Mouse (Mus musculus) B cell, adult 2 months (primary cell): ENCODE results near the gene Olfr642.

Source experiments
- DNase-seq, 2 experiments: peaks; one replicate each; pipeline ENCODE4 v3.0.0; 2022

Olfr642 gene

DNA sequence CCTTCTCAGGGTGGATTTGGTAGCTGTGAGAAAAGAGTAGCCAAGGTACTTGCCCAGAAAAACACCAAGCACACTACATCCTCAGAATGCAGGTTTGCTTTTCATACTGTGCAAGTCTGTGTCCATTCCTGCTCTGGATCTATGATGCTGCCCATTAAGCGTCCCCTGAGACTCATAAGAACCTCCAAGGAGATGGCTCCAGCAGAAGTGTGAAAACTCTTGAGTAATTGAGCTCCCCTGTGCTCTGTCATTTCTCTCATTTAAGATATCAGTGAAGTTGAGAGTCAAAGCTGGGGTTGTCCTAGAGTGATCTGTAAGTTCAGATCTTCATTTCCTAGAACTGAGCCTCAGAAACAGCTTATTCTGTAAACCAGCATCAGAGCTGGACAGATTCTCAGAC lies at the start of gene Olfr642:
Olfr642 (minus strand) TSS at position 101 of the 400 bp plus-strand sequence.
- DNase-seq: no peak

DNA sequence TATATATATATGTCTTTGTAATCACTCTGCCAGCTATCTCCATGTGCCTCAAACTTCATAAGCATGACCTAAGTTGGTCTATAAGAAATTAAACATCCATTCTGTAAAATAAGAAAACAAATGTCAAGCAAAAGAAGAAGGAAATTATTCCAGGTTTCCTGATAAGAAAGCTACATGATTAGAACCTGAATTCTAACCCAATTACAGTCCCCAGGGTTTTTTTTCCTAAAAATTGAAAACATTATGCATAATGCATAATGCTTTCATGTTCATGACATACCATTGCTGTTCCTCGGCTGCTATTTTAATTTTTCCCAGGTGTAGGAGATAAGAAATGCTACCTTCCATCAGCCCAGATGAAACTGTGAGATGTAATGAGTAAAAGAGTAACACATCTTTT lies 32.9 kb upstream of the Olfr642 start, which contains the start of gene Olfr645:
Olfr645 (minus strand) TSS at position 101 of the 400 bp plus-strand sequence.
- no peak for DNase-seq

DNA sequence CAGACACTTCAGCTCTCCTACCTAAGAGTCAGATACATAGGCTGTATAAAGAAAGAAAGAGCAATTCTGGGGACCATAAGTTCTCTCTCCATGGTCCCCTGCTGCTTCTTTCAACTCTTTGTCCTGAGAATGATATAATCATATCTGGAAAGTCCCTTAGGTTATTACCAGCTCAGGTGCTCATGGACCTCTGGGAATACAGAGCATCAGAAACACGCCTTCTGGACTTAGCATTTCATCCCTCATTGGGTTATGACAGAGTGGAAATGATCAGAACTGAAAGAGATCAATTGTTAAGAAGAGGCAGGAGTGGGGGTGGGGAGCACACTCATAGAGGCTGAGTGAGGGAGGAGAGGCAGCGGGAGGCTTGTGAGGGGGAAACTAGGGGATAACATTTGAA lies 19.3 kb upstream of the Olfr642 start, which contains the start of gene Olfr644:
Olfr644 (minus strand) TSS at position 101 of the 400 bp plus-strand sequence.
- DNase-seq: no peak

DNA sequence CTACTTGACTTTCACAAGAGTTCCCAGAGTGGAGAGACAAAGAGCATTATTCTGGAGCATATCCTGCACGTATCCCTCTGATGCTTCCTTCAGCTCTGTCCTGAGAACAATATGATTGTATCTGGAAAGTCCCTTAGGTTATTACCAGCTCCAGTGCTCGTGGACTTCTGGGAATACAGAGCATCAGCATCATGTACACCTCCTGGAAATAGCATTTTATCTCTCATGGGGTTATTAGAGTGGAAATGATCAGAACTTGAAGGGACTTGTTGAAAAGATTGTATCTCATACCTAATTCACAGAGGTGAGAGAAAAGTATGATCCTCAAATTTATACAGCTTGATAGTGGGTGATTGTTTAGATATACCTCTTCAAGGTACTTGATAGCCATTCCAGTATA lies 8.9 kb upstream of the Olfr642 start, which contains the start of gene 4930516K23Rik:
4930516K23Rik (minus strand) TSS at position 101 of the 400 bp plus-strand sequence.
- no peak for DNase-seq

DNA sequence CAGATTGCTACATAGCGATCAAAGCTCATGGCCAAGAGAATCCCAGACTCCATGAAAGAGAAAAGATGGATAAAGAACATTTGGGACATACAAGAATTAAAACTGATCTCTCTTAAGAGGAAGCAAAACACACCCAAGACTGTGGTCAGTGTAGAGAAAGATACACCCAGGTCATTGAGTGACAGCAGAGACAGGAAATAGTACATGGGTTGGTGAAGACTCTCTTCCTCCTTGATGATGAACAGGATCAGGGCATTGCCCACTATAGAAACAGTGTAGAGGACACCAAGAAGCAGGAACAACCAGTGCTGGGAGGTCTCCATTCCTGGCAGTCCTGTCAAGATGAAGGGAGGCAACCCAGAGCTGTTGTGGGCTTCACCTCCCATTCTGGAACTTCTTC lies 6.7 kb upstream of the Olfr642 start:
- DNase-seq: no peak

DNA sequence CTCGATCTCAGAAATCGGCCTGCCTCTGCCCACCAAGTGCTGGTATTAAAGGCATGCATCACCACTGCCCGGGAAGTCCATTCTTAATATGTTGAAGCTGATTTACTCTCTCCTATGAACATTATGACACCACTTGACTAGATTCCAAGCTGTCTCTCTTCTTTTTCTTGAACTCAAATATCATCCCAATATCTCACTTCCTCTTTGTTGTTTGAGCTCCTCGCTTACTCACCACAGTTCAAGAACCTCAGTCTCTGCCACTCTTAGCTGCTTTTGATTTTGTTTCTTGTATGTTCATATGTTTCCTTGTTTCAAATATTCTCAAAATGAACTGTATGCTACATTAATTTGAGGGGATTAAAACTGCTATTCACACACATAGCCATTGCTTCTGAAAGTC lies 1.7 kb downstream of the Olfr642 start:
- no peak for DNase-seq

GRCm38 (mm10) chr7:104035145-104035544 lies 17.3 kb downstream of the Olfr642 start, which contains the start of gene Olfr641:
Gene Olfr641, plus strand, starts transcription at chr7:104035445.
- DNase-seq: no peak

DNA sequence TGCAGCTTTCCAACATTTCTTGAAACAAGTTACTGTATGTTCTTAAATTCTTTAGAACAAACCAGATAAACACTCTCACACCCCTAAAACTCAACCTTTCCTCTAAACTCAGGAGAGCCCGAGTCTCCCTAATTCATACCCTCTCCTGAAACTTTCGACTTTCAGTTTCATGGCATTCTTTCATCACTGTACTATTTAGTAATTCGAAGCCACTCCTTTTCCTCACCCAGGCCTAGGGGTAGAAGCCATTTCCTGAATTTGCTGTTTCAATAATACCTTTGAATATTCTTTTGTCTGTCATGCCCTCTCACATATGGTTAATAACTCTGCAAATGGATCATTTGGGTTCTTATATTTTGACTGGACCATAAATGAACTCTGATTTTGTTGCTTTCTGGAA lies 25.5 kb downstream of the Olfr642 start:
- no peak for DNase-seq

GRCm38 (mm10) chr7:104025473-104025872 lies 27.0 kb downstream of the Olfr642 start, which contains the start of gene Olfr640:
Gene Olfr640, minus strand, starts transcription at chr7:104025573.
- DNase-seq: no peak

DNA sequence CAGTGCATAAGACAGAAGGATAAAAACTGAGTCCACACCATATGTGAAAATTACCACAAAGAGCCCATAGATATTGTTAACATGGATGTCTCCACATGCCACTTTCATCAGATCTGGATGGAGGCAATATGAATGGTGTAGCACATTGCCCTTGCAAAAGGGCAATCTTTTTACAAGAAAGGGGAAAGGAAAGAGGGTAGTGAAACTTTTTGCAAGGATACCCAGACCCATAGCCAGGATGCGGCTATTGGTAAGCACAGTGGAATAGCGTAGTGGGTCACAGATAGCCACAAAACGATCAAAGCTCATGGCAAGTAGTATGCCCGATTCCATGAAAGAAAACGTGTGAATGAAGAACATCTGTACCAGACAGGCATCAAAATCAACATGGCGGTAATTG lies 30.8 kb downstream of the Olfr642 start:
- no peak for DNase-seq

DNA sequence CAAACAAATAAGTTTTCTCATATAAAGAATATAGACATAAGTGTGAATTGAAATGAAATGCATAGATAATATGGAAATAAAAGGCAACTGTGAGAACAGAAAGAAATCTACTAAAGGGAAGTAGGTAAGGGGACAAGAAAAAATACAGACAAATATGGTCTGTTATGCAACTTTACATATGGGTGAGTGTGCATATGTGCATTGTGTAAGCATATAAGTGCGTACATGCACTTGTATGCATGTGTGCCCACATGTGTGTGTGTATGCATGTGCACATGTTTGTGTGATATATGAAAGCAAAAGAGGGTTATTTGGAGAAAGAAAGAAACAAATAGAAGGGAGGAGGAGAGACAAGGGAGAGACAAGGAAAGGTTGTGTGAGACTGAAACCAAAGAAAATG lies 33.5 kb downstream of the Olfr642 start:
- DNase-seq: no peak

DNA sequence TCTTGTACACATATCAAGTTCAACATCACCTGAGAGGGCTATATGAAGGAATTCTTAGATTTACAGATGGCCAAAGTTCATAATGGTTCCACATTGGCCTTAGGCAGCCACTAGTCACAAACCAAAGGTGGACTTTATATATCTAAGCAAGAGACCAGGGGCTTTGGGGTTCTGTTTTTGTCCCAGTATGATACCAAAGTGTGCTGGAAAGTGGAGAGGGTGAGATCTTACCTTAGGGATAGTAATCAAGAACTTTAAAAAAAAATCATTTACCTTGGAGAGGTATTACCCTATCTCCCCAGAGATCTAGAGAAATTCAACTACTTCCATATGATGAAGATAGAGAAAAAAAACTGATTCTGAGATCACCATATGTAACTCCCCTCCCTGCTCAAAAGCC lies 35.3 kb downstream of the Olfr642 start, which contains the start of gene Olfr639:
Olfr639 (minus strand) TSS at position 101 of the 400 bp plus-strand sequence.
- DNase-seq: no peak

- DNase-seq: no peak
Observed at GRCm38 (mm10) chr7:103999124-103999523, 53.3 kb downstream of the Olfr642 start.

- DNase-seq: no peak
Observed at GRCm38 (mm10) chr7:103998446-103998845, 54.0 kb downstream of the Olfr642 start, which contains the start of gene Olfr638. Gene Olfr638, plus strand, starts transcription at chr7:103998746.
